Mouse (Mus musculus): ENCODE measurements at regions not wholly inside any gene's neighbourhood (a gene's known extent, or its start where the extent isn't known, plus 50 kb on each side); places are given as distances from the start of the nearest gene placed in this dataset.

- Histone ChIP-seq H3K27ac (ENCODE audit: low read depth, low read length) (no peak overlapping the region), H3K27me3 (replicated peaks; ENCODE audit: control insufficient read depth, insufficient read depth, low read length) (no peaks in the 10 kb centered on the region), H3K4me2 (ENCODE audit: low read length) (no peak overlapping the region), H3K4me3 (ENCODE audit: low read length) (no peak overlapping the region), H3K4me1 (ENCODE audit: control insufficient read depth, insufficient read depth, low read depth, low read length) (peaks cover 10% of the 10 kb centered on the region), H3K9me3 (ENCODE audit: control insufficient read depth, low read length) (no peaks in the 10 kb centered on the region), H3K36me3 (ENCODE audit: control insufficient read depth, insufficient read depth, low read length) (no peaks in the 10 kb centered on the region), H3K9ac (ENCODE audit: low read depth, low read length) (no peak overlapping the region)
- WGBS, result 41% methylated on average over 6 of the region's 6 CpGs
- ATAC-seq, result no peak
Observed at GRCm38 (mm10) chr11:84711886-84712285, 107.4 kb downstream of the Mrm1 start.

GRCm38 (mm10) chr11:84708222-84708730 lies 111.0 kb downstream of the Mrm1 start:
- no peaks in the 10 kb centered on the region for H3K9me3 ChIP-seq (ENCODE audit: control insufficient read depth, low read length)
- H3K27ac ChIP-seq (ENCODE audit: low read depth, low read length), result no peak overlapping the region
- H3K4me1 ChIP-seq (ENCODE audit: control insufficient read depth, insufficient read depth, low read depth, low read length), result peaks cover 17% of the 10 kb centered on the region
- ATAC-seq, result no peak
- no peak overlapping the region for H3K4me2 ChIP-seq (ENCODE audit: low read length)
- H3K9ac ChIP-seq (ENCODE audit: low read depth, low read length), result no peak overlapping the region
- H3K36me3 ChIP-seq (ENCODE audit: control insufficient read depth, insufficient read depth, low read length), result no peaks in the 10 kb centered on the region
- no peak overlapping the region for H3K4me3 ChIP-seq (ENCODE audit: low read length)
- no peaks in the 10 kb centered on the region for H3K27me3 ChIP-seq (replicated peaks; ENCODE audit: control insufficient read depth, insufficient read depth, low read length)
- WGBS, result 67% methylated on average over 10 of the region's 10 CpGs

GRCm38 (mm10) chr11:84707772-84708171 lies 111.5 kb downstream of the Mrm1 start:
- WGBS, result 18% methylated on average over 10 of the region's 10 CpGs
- Histone ChIP-seq H3K27me3 (replicated peaks; ENCODE audit: control insufficient read depth, insufficient read depth, low read length) (no peaks in the 10 kb centered on the region), H3K36me3 (ENCODE audit: control insufficient read depth, insufficient read depth, low read length) (no peaks in the 10 kb centered on the region), H3K27ac (ENCODE audit: low read depth, low read length) (no peak overlapping the region), H3K4me3 (ENCODE audit: low read length) (no peak overlapping the region), H3K9ac (ENCODE audit: low read depth, low read length) (0 out of 2 replicates have a peak overlapping the region, but pooled peaks have one; percentile 19), H3K9me3 (ENCODE audit: control insufficient read depth, low read length) (no peaks in the 10 kb centered on the region), H3K4me1 (ENCODE audit: control insufficient read depth, insufficient read depth, low read depth, low read length) (peaks cover 17% of the 10 kb centered on the region), H3K4me2 (ENCODE audit: low read length) (no peak overlapping the region)
- peak; percentile 51; the same call in 1 of the 2 replicates for ATAC-seq

- no peak overlapping the region for H3K9ac ChIP-seq (ENCODE audit: low read depth, low read length)
- WGBS, result 35% methylated on average over 6 of the region's 6 CpGs
- H3K27ac ChIP-seq (ENCODE audit: low read depth, low read length), result no peak overlapping the region
- no peak overlapping the region for H3K4me3 ChIP-seq (ENCODE audit: low read length)
- H3K36me3 ChIP-seq (ENCODE audit: control insufficient read depth, insufficient read depth, low read length), result no peaks in the 10 kb centered on the region
- H3K4me1 ChIP-seq (ENCODE audit: control insufficient read depth, insufficient read depth, low read depth, low read length), result peaks cover 20% of the 10 kb centered on the region
- peak; percentile 57 for ATAC-seq
- H3K27me3 ChIP-seq (replicated peaks; ENCODE audit: control insufficient read depth, insufficient read depth, low read length), result no peaks in the 10 kb centered on the region
- H3K4me2 ChIP-seq (ENCODE audit: low read length), result no peak overlapping the region
- no peaks in the 10 kb centered on the region for H3K9me3 ChIP-seq (ENCODE audit: control insufficient read depth, low read length)
Observed at GRCm38 (mm10) chr11:84706692-84707091, 112.6 kb downstream of the Mrm1 start.

- H3K27ac ChIP-seq (ENCODE audit: low read depth, low read length), result peak overlapping the region; percentile 21; the same call in 1 of the 2 replicates
- 0 out of 2 replicates have a peak, but pooled peaks cover 2% of the 10 kb centered on the region for H3K27me3 ChIP-seq (replicated peaks; ENCODE audit: control insufficient read depth, insufficient read depth, low read length)
- no peaks in the 10 kb centered on the region for H3K36me3 ChIP-seq (ENCODE audit: control insufficient read depth, insufficient read depth, low read length)
- H3K4me2 ChIP-seq (ENCODE audit: low read length), result peak overlapping the region; percentile 51
- peak overlapping the region; percentile 52; the same call in 1 of the 2 replicates for H3K9ac ChIP-seq (ENCODE audit: low read depth, low read length)
- 4% methylated on average over 28 of the region's 28 CpGs for WGBS
- no peaks in the 10 kb centered on the region for H3K9me3 ChIP-seq (ENCODE audit: control insufficient read depth, low read length)
- H3K4me3 ChIP-seq (ENCODE audit: low read length), result no peak overlapping the region
- ATAC-seq, result 0 out of 2 replicates have a peak, but pooled peaks have one; percentile 48
- peaks cover 9% of the 10 kb centered on the region for H3K4me1 ChIP-seq (ENCODE audit: control insufficient read depth, insufficient read depth, low read depth, low read length)
Observed at GRCm38 (mm10) chr11:84701319-84702175, 117.8 kb downstream of the Mrm1 start.

GRCm38 (mm10) chr11:84697521-84697920 lies 121.8 kb downstream of the Mrm1 start:
- no peak for ATAC-seq
- H3K9me3 ChIP-seq (ENCODE audit: control insufficient read depth, low read length), result no peaks in the 10 kb centered on the region
- 0 out of 2 replicates have a peak, but pooled peaks cover 2% of the 10 kb centered on the region for H3K27me3 ChIP-seq (replicated peaks; ENCODE audit: control insufficient read depth, insufficient read depth, low read length)
- H3K4me1 ChIP-seq (ENCODE audit: control insufficient read depth, insufficient read depth, low read depth, low read length), result peaks cover 4% of the 10 kb centered on the region
- no peaks in the 10 kb centered on the region for H3K36me3 ChIP-seq (ENCODE audit: control insufficient read depth, insufficient read depth, low read length)
- H3K4me2 ChIP-seq (ENCODE audit: low read length), result no peak overlapping the region
- no peak overlapping the region for H3K27ac ChIP-seq (ENCODE audit: low read depth, low read length)
- H3K4me3 ChIP-seq (ENCODE audit: low read length), result no peak overlapping the region
- no peak overlapping the region for H3K9ac ChIP-seq (ENCODE audit: low read depth, low read length)
- 38% methylated on average over 5 of the region's 5 CpGs for WGBS

- Histone ChIP-seq H3K36me3 (ENCODE audit: control insufficient read depth, insufficient read depth, low read length) (no peaks in the 10 kb centered on the region), H3K9me3 (ENCODE audit: control insufficient read depth, low read length) (no peaks in the 10 kb centered on the region), H3K4me2 (ENCODE audit: low read length) (no peak overlapping the region), H3K9ac (ENCODE audit: low read depth, low read length) (no peak overlapping the region), H3K27me3 (replicated peaks; ENCODE audit: control insufficient read depth, insufficient read depth, low read length) (no peaks in the 10 kb centered on the region), H3K4me1 (ENCODE audit: control insufficient read depth, insufficient read depth, low read depth, low read length) (peaks cover 8% of the 10 kb centered on the region), H3K4me3 (ENCODE audit: low read length) (no peak overlapping the region), H3K27ac (ENCODE audit: low read depth, low read length) (no peak overlapping the region)
- 18% methylated on average over 10 of the region's 10 CpGs for WGBS
- no peak for ATAC-seq
Observed at GRCm38 (mm10) chr11:84692638-84693037, 126.7 kb downstream of the Mrm1 start.

- Histone ChIP-seq H3K9me3 (ENCODE audit: control insufficient read depth, low read length) (no peaks in the 10 kb centered on the region), H3K27ac (ENCODE audit: low read depth, low read length) (no peak overlapping the region), H3K4me3 (ENCODE audit: low read length) (no peak overlapping the region), H3K4me1 (ENCODE audit: control insufficient read depth, insufficient read depth, low read depth, low read length) (peaks cover 8% of the 10 kb centered on the region), H3K4me2 (ENCODE audit: low read length) (no peak overlapping the region), H3K27me3 (replicated peaks; ENCODE audit: control insufficient read depth, insufficient read depth, low read length) (no peaks in the 10 kb centered on the region), H3K36me3 (ENCODE audit: control insufficient read depth, insufficient read depth, low read length) (no peaks in the 10 kb centered on the region), H3K9ac (ENCODE audit: low read depth, low read length) (no peak overlapping the region)
- 49% methylated on average over 3 of the region's 3 CpGs for WGBS
- ATAC-seq, result no peak
Observed at GRCm38 (mm10) chr11:84691410-84692148, 127.7 kb downstream of the Mrm1 start.

- WGBS, result 61% methylated on average over 9 of the region's 9 CpGs
- H3K4me3 ChIP-seq (ENCODE audit: low read length), result no peak overlapping the region
- no peaks in the 10 kb centered on the region for H3K27me3 ChIP-seq (replicated peaks; ENCODE audit: control insufficient read depth, insufficient read depth, low read length)
- ATAC-seq, result no peak
- H3K4me2 ChIP-seq (ENCODE audit: low read length), result no peak overlapping the region
- H3K9ac ChIP-seq (ENCODE audit: low read depth, low read length), result no peak overlapping the region
- no peaks in the 10 kb centered on the region for H3K9me3 ChIP-seq (ENCODE audit: control insufficient read depth, low read length)
- H3K4me1 ChIP-seq (ENCODE audit: control insufficient read depth, insufficient read depth, low read depth, low read length), result peaks cover 7% of the 10 kb centered on the region
- H3K36me3 ChIP-seq (ENCODE audit: control insufficient read depth, insufficient read depth, low read length), result no peaks in the 10 kb centered on the region
- no peak overlapping the region for H3K27ac ChIP-seq (ENCODE audit: low read depth, low read length)
Observed at GRCm38 (mm10) chr11:84686473-84686872, 132.8 kb downstream of the Mrm1 start.
